Mouse (Mus musculus) forebrain, embryonic 15.5 days (tissue): ENCODE data around the gene Cables2. TPM values are rescaled to one million over a fixed set of nuclear protein-coding genes. Genes with fewer than 3 reads are reported as not detected.

Source experiments
- ATAC-seq: fragments of 200-750 bp; cut with Nextera tagmentation; replicated peaks from 2 replicates; pipeline ENCODE4 v1.8.0; 2017; ENCODE audit warnings: mild to moderate bottlenecking, moderate TSS enrichment, moderate library complexity
- H3K27ac ChIP-seq: fragments of 300-500 bp; sonication (generic); replicated peaks from 2 replicates; pipeline ENCODE4 v1.5.1; 2015; ENCODE audit warnings: mild to moderate bottlenecking, inconsistent platforms
- H3K27me3 ChIP-seq: fragments of 300-500 bp; sonication (generic); 2 replicates; pipeline ENCODE4 v1.6.1; 2015; ENCODE audit warnings: inconsistent platforms
- H3K36me3 ChIP-seq: fragments of 300-500 bp; sonication (generic); 2 replicates; pipeline ENCODE4 v1.6.1; 2015; ENCODE audit warnings: mild to moderate bottlenecking, inconsistent platforms
- H3K4me1 ChIP-seq: fragments of 300-500 bp; sonication (generic); 2 replicates; pipeline ENCODE4 v1.6.1; 2015; ENCODE audit warnings: inconsistent platforms
- H3K4me2 ChIP-seq: fragments of 300-500 bp; sonication (generic); replicated peaks from 2 replicates; pipeline ENCODE4 v1.6.1; 2015; ENCODE audit warnings: mild to moderate bottlenecking, inconsistent platforms
- H3K4me3 ChIP-seq: fragments of 300-500 bp; sonication (generic); 2 replicates; pipeline ENCODE4 v1.5.1; 2015; ENCODE audit warnings: mild to moderate bottlenecking, inconsistent platforms
- H3K9ac ChIP-seq: fragments of 300-500 bp; sonication (generic); replicated peaks from 2 replicates; pipeline ENCODE4 v1.6.1; 2015; ENCODE audit warnings: mild to moderate bottlenecking, inconsistent platforms
- H3K9me3 ChIP-seq: fragments of 300-500 bp; sonication (generic); 2 replicates; pipeline ENCODE4 v1.6.1; 2016; ENCODE audit warnings: inconsistent platforms
- WGBS: fragments of 180-500 bp; shearing (Covaris S2); methylation state at CpG from one replicate; pipeline ENCODE4 v1.1.7; 2015; ENCODE audit warnings: mixed read lengths; 5-methylcytosine and 5-hydroxymethylcytosine counted together
- polyA plus RNA-seq: library from polyadenylated mRNA; unstranded; fragments of >200 nt; fragmentation: Nextera tagmentation; extraction: Ambion mirVana; gene quantifications from 2 replicates; pipeline ENCODE4 v1.2.1, GENCODE M21; 2015

Cables2 gene
- polyA plus RNA-seq, 1 experiment from 2014 or later = 21.6 TPM

DNA sequence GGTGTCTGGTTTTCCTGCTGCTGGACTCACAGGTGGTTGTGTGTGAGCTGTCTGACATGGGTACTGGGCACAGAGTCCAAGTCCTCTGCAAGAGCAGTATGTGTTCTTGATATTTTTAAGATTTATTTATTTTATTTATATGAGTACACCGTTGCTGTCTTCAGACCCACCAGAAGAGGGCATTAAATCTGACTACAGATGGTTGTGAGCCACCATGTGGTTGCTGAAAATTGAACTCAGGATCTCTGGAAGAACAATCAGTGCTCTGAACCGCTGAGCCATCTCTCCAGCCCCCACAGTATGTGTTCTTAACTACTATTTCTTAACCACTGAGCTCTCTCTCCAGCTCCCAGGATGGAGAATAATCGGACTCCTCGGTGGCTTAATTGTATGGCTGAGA lies 28.9 kb upstream of the Cables2 start:
- Histone ChIP-seq H3K9ac (no peak overlapping the region), H3K27ac (no peak overlapping the region), H3K4me1 (no peaks in the 10 kb centered on the region), H3K4me3 (no peak overlapping the region), H3K27me3 (no peaks in the 10 kb centered on the region), H3K36me3 (no peaks in the 10 kb centered on the region), H3K4me2 (no peak overlapping the region), H3K9me3 (no peaks in the 10 kb centered on the region)
- 80% methylated on average over 4 of the region's 4 CpGs for WGBS
- ATAC-seq = no peak

DNA sequence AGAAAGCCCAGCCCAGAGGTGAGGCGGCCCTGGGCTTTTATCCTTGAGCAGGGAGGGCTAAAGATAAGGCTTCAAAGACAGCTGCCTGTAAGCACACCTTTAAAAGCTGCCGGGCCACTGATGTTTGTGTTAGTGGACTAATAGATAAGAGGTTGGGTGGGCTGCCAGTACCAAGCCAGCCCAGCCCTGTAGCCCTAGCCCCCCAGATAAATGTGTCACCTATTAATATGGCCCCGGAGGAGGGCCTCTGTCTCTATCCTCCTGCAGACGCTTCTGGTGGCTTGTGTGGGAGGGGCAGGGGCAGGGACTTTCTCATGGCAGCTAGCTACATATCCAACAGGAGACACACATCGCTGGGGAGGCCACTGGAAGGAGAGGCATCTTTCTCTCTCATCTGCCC lies 27.5 kb upstream of the Cables2 start:
- no peak overlapping the region for H3K4me3 ChIP-seq
- 65% methylated on average over 5 of the region's 5 CpGs for WGBS
- no peaks in the 10 kb centered on the region for H3K9me3 ChIP-seq
- H3K9ac ChIP-seq = no peak overlapping the region
- H3K27ac ChIP-seq = no peak overlapping the region
- no peaks in the 10 kb centered on the region for H3K4me1 ChIP-seq
- no peaks in the 10 kb centered on the region for H3K36me3 ChIP-seq
- H3K4me2 ChIP-seq = no peak overlapping the region
- H3K27me3 ChIP-seq = no peaks in the 10 kb centered on the region
- ATAC-seq = no peak

DNA sequence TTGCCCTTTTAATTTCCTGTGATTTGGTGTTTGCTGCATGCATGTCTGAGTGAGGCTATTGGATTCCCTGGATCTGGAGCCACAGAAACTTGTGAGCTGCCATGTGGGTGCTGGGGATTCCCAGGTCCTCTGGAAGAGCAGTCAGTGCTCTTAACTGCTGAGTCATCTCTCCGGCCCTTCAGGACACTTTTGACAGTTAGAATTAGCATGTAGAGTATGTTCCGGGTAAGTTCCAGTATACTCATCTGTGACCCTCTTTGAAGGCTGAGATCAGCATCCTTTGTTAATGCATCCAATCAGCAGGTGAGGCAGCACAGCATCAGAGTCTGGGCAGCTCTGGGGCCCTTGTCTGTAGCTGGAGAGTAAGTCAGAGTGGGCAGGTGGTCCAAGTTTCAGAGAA lies 27.0 kb upstream of the Cables2 start:
- H3K9me3 ChIP-seq = no peaks in the 10 kb centered on the region
- H3K4me3 ChIP-seq = no peak overlapping the region
- no peak overlapping the region for H3K4me2 ChIP-seq
- no peaks in the 10 kb centered on the region for H3K36me3 ChIP-seq
- no peak for ATAC-seq
- WGBS = 84% methylated on average over 2 of the region's 2 CpGs
- H3K9ac ChIP-seq = no peak overlapping the region
- no peaks in the 10 kb centered on the region for H3K27me3 ChIP-seq
- no peaks in the 10 kb centered on the region for H3K4me1 ChIP-seq
- no peak overlapping the region for H3K27ac ChIP-seq

DNA sequence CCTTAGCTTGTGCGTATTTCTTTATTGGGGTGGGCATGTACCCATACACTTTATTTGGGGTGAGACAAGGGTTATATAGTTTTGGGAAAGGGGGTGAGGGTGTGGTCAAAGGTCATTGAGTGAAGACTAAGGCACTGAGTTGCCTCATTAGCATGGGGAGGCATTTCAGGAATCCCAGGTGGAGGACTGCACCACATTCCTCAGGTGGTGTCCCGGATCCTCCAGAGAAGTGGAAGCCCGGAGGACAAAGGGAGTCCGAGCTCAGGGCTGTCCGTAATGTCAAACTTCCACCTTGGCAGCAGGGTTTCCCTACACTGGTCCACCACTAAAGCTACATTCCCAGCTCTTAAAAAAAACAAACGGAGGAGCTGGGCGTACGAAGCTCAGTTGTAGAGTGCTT lies 19.6 kb upstream of the Cables2 start:
- no peak overlapping the region for H3K4me2 ChIP-seq
- no peaks in the 10 kb centered on the region for H3K9me3 ChIP-seq
- H3K27me3 ChIP-seq = no peaks in the 10 kb centered on the region
- no peak overlapping the region for H3K4me3 ChIP-seq
- H3K4me1 ChIP-seq = no peaks in the 10 kb centered on the region
- WGBS = 79% methylated on average over 8 of the region's 8 CpGs
- no peaks in the 10 kb centered on the region for H3K36me3 ChIP-seq
- H3K9ac ChIP-seq = no peak overlapping the region
- no peak for ATAC-seq
- no peak overlapping the region for H3K27ac ChIP-seq

DNA sequence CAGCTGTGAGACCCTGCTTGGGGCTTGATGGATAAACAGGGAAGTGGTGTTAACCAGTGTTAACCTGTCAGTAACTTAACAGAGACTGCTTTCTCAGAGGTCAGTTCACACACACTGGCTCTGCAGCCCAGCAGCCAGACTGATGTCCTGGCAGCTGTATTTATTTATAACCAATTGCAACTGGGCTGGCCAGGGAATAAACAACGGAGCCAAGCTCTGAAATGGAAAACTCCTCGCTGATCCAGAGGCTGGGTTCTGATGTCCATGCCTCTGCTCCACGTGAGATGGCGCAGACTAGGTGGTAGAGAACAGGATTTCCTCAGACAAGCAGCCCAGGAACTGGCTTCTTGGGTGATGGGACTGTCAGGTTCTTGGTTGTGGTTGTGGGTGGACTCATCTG lies 18.7 kb upstream of the Cables2 start:
- ATAC-seq = no peak
- 82% methylated on average over 4 of the region's 4 CpGs for WGBS
- Histone ChIP-seq H3K27me3 (no peaks in the 10 kb centered on the region), H3K4me2 (no peak overlapping the region), H3K9me3 (no peaks in the 10 kb centered on the region), H3K4me3 (no peak overlapping the region), H3K36me3 (no peaks in the 10 kb centered on the region), H3K9ac (no peak overlapping the region), H3K4me1 (no peaks in the 10 kb centered on the region), H3K27ac (no peak overlapping the region)

DNA sequence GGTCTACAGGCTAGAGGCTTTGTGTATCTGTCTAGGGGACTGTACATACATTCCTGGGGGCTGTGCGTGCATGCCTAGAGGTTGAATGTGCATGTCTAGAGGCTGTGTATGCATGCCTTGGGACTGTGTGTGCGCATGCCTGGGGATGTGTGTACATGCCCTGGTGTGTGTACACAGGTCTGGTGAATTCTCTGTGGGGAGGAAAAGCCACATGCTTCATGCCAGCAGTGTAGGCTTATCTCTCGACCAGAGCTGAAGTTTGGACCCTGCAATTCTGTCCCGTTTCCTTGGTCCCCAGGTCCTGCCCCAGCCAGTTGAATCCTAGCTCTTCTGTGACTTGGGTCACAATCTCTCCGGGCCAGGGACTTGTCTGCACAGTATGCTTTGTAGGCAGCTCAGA lies 18.3 kb upstream of the Cables2 start:
- ATAC-seq = no peak
- Histone ChIP-seq H3K9ac (no peak overlapping the region), H3K27me3 (no peaks in the 10 kb centered on the region), H3K36me3 (no peaks in the 10 kb centered on the region), H3K4me3 (no peak overlapping the region), H3K9me3 (no peaks in the 10 kb centered on the region), H3K4me1 (no peaks in the 10 kb centered on the region), H3K27ac (no peak overlapping the region), H3K4me2 (no peak overlapping the region)
- 76% methylated on average over 5 of the region's 5 CpGs for WGBS

DNA sequence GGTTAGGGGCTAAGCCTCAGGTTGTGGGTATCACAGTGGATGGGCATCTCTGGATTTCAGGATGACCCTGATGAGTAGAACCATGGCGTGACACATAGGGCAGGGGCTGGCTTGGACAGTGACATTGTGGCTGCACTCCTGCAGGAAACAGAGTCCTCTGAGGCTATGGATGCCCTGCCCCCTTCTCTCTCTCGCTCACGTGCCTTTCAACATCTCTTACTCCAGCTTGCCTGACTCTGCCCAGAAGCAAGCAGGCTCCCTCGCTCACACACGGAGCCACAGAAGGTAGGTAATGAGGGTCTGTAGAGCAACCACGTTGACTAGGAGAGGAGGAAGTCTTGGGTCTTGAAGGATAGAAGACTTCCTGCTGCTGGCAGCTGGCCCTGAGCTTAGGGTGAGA lies 17.2 kb upstream of the Cables2 start:
- no peak for ATAC-seq
- WGBS = 74% methylated on average over 6 of the region's 6 CpGs

DNA sequence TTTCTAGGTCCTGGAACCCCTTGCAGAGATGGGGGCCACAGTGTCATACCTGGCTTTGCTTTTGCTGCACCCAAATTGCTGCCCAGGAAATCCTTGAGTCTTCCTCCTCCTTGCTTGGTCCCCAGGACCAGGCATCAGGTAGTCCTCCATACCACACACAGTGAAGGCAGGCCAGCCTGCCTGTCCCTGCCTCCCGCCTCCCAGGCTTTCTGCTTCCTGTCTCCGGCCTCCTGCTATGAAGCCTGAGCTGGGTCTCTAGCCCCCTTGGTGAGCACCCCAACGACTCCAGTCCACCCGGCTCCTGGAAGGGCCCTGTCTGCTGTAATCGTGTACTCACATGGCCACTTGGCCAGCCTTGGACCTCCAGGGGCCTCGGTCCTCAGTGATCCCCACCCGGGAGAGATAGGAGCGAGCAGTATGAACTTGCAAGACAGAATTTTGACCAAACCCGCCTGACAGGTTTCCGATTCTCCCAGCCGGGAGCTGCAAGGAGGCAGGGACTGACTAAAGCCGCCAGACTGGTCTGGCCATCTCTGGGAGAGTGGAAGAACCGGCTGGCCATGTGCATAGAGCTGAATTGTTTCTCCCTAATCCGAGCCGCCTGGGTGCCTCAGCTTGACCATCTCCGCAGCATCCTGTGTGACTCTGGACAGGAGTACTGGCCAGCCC lies 16.3 kb upstream of the Cables2 start, which contains the start of gene Rbbp8nl:
Rbbp8nl (minus strand) TSS at position 440 of the 669 bp plus-strand sequence.
- Histone ChIP-seq H3K4me3 (no peak within 1 kb of the TSS), H3K9me3 (no peaks in the 10 kb centered on the region), H3K36me3 (no peaks in the 10 kb centered on the region), H3K4me1 (no peaks in the 10 kb centered on the region), H3K9ac (no peak within 1 kb of the TSS), H3K27ac (no peak within 1 kb of the TSS), H3K27me3 (no peaks in the 10 kb centered on the region), H3K4me2 (no peak within 1 kb of the TSS)
- WGBS = 45% methylated on average over 16 of the region's 16 CpGs
- ATAC-seq = no peak

More for the DNA sequence above, 17.2 kb upstream of the Cables2 start:
- Histone ChIP-seq H3K27me3 (no peaks in the 10 kb centered on the region), H3K9ac (no peak overlapping the region), H3K9me3 (no peaks in the 10 kb centered on the region), H3K4me2 (no peak overlapping the region), H3K36me3 (no peaks in the 10 kb centered on the region), H3K4me1 (no peaks in the 10 kb centered on the region), H3K27ac (no peak overlapping the region), H3K4me3 (no peak overlapping the region)

DNA sequence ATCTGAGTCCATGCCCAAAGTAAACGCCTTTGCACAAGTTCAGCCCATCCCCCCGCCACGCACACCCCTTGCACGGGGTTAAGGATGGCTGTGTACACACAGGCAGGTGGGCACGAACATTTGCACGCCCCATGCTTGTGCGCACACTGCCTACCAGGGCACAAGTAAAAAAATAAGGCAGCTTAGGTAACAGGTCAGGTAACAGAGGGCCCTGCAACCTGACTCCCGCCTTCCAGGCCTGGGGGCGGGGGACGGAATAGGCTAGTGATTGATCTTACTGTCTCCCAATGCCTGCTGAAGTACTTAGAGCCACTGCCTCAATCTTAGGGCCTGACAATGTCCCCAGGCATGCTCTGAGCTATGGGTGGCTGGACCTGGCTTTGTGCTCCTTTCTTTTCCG lies 15.7 kb upstream of the Cables2 start:
- Histone ChIP-seq H3K9ac (no peak overlapping the region), H3K27ac (no peak overlapping the region), H3K4me3 (no peak overlapping the region), H3K4me2 (no peak overlapping the region), H3K27me3 (no peaks in the 10 kb centered on the region), H3K4me1 (no peaks in the 10 kb centered on the region), H3K9me3 (no peaks in the 10 kb centered on the region), H3K36me3 (no peaks in the 10 kb centered on the region)
- ATAC-seq = no peak
- 56% methylated on average over 11 of the region's 11 CpGs for WGBS

DNA sequence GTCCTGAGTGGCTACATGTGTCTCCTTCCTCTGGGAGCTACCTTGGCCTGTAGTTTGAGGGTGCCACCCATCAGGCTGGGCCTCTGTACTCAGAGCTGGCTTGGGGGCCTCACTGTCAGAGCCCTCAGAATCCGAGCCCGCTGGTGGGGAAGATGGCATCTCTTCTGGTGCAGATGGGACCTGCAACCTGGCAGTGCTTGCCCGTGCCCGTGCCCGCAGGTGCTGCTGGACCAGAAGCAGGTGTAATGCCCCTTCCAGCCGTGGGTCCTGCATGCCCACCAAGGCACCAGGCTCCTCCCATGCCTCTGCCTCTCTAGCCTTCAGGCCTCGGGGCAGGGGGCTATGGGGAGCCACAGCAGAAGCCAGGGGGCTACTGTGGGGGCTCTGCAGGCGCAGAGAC lies 6.0 kb upstream of the Cables2 start:
- Histone ChIP-seq H3K9me3 (no peaks in the 10 kb centered on the region), H3K4me3 (no peak overlapping the region), H3K4me2 (no peak overlapping the region), H3K9ac (no peak overlapping the region), H3K4me1 (no peaks in the 10 kb centered on the region), H3K27ac (no peak overlapping the region), H3K27me3 (no peaks in the 10 kb centered on the region), H3K36me3 (no peaks in the 10 kb centered on the region)
- no peak for ATAC-seq
- WGBS = 82% methylated on average over 8 of the region's 8 CpGs

DNA sequence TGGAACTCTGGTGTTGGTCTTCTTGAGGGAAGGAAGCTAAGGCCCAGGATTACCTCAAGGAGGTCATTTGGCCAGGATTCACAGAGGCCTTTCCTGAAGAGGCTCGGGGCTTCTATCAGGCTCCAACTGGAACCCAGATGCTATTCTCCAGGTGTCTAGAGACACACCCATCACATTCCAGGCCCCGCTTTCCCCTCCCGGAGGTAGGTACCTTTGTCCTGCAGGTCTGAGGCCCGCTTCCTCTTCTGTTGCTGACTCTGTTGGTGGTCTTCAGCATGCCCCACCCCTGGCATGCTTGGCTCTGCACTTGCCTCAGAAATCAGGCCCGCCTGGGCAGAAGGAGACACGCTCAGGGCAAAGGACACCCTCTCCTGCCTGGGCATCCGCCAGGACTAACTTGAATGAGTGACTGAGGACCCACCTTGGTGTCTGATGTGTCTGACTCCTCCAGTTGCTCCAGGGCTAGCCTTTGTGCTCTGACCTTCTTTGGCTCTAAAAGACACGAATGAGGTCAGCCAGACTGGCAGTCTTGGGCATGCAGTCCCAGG lies 4.6 kb upstream of the Cables2 start:
- Histone ChIP-seq H3K9ac (no peak overlapping the region), H3K4me3 (no peak overlapping the region), H3K9me3 (no peaks in the 10 kb centered on the region), H3K36me3 (no peaks in the 10 kb centered on the region), H3K27ac (no peak overlapping the region), H3K4me2 (no peak overlapping the region), H3K4me1 (peaks cover 6% of the 10 kb centered on the region), H3K27me3 (no peaks in the 10 kb centered on the region)
- ATAC-seq = no peak
- 67% methylated on average over 8 of the region's 8 CpGs for WGBS

DNA sequence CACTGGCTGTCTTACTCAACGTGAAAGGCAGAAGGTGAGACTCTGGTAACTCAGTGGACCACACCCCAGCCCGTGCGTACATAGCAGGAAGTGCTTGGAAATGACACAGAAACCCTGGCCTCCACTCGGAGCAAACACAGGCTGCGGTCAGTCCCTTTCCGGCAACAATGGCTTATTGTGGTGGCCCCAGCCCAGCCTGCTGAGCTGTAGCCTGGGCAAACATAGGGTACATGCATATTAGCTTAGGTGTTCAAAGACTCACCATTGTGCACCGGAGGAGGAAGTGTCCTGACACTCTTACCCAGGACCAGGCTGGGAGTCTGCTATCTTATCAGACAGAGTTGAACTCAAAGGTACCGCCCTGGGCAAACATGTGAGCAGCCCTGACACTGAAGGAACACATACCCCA lies 3.6 kb upstream of the Cables2 start:
- ATAC-seq = no peak
- H3K4me1 ChIP-seq = peaks cover 15% of the 10 kb centered on the region
- H3K9me3 ChIP-seq = no peaks in the 10 kb centered on the region
- H3K9ac ChIP-seq = no peak overlapping the region
- no peaks in the 10 kb centered on the region for H3K27me3 ChIP-seq
- no peak overlapping the region for H3K4me3 ChIP-seq
- H3K36me3 ChIP-seq = no peaks in the 10 kb centered on the region
- no peak overlapping the region for H3K4me2 ChIP-seq
- 74% methylated on average over 8 of the region's 8 CpGs for WGBS
- no peak overlapping the region for H3K27ac ChIP-seq

DNA sequence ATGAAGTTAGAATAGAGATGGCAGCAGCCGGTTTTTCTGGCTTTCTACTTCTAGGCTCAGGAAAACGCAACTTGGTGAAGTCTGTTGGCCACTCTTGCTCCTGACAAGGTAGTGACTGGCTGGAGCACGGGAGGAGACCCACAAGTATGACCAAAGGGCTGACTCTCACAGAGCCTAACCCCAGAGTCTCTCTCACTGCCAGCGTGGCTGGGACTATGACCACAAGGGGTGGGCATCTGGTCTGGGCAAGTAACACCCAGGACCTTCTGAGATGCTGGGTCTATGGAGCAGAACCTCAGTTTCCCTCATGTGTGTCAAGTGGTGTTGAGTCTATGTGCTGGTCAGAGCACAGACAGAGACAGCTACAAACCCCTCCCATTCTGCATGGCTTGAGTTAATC lies 3.1 kb upstream of the Cables2 start:
- no peak overlapping the region for H3K4me2 ChIP-seq
- H3K9me3 ChIP-seq = no peaks in the 10 kb centered on the region
- no peaks in the 10 kb centered on the region for H3K36me3 ChIP-seq
- H3K27ac ChIP-seq = no peak overlapping the region
- no peak overlapping the region for H3K4me3 ChIP-seq
- H3K9ac ChIP-seq = no peak overlapping the region
- peaks cover 20% of the 10 kb centered on the region for H3K4me1 ChIP-seq
- H3K27me3 ChIP-seq = no peaks in the 10 kb centered on the region
- 66% methylated on average over 4 of the region's 4 CpGs for WGBS
- ATAC-seq = no peak
